Mouse (Mus musculus): ENCODE data around the gene Alk.

DNA sequence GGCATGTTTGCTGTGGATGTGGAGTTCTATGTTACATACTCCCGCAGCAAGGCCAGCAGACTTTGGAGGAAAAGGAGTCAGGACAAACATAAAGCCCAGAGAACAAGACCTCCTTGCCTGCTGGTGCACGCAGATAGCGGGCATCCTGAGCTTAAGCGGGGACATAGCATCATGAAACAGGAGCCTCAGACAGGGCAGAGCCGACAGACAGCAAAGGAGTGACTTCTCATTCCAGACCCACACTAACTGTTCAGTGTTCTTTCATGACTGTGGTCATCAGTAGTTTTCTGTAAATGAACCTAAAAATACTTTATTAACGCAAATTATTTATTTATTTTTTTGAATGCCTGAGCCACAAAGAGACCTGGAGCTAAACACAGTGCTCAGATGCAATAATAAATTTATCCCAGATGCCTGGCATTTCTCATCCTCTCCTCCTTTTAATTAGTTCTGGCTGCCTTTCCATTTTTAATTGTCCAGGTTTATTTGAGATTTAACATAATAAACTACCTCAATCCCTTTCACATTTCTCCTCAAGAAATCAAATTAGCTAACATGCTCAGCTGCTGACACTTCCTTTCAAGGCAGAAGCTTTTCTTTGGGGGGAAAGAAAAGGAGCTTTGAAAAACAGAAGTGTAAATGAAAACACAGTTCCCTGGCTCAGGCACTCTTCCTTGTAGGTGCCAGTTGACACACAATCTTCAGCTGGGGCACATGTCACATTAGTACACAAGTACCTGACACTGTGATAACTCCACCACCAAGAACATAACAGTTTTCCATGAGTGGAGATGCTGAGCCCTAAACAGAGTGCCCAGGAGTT, 311.8 kb downstream of the Alk start:
- no peak for TF ChIP-seq POLR2A (IDR thresholded peaks at IDR 0.05; ENCODE audit: control insufficient read depth, extremely low read depth, insufficient read depth, low read length, poor library complexity)
- TF ChIP-seq CTCF (IDR thresholded peaks at IDR 0.05; ENCODE audit: borderline replicate concordance, control insufficient read depth, extremely low read depth, insufficient read depth, low read length, poor library complexity) = no peak

Data from thymus, adult 2 months (tissue).